Mouse (Mus musculus) gonadal fat pad, adult 2 months (tissue): Measurements from ENCODE around the gene Lsamp. TPM values are rescaled to one million over a fixed set of nuclear protein-coding genes. Genes with fewer than 3 reads are reported as not detected.

Experiments
- DNase-seq: peaks from one replicate; pipeline ENCODE4 v3.0.0-alpha.2; 2012; ENCODE audit warnings: low read depth
- polyA plus RNA-seq: library from polyadenylated mRNA; depleted of rRNA; stranded (reverse); fragments of >200 nt; gene quantifications from 2 replicates; pipeline ENCODE4 v1.2.3, GENCODE M21; 2012

Gene Lsamp
- polyA plus RNA-seq, 1 experiment: 0.22 TPM

GRCm38 (mm10) chr16:40656871-40657270 lies 672.7 kb downstream of the Lsamp start:
- DNase-seq: no peak

GRCm38 (mm10) chr16:40685531-40685930 lies 701.4 kb downstream of the Lsamp start:
- no peak for DNase-seq

GRCm38 (mm10) chr16:40692292-40692691 lies 708.1 kb downstream of the Lsamp start:
- no peak for DNase-seq

GRCm38 (mm10) chr16:40697253-40697652 lies 713.1 kb downstream of the Lsamp start:
- no peak for DNase-seq

GRCm38 (mm10) chr16:40708558-40708957 lies 724.4 kb downstream of the Lsamp start:
- DNase-seq: no peak

- DNase-seq: no peak
These were observed 725.4 kb downstream of the Lsamp start for GRCm38 (mm10) chr16:40709574-40709973.

GRCm38 (mm10) chr16:40710068-40710467 lies 725.9 kb downstream of the Lsamp start:
- no peak for DNase-seq

- DNase-seq: no peak
These were observed 726.3 kb downstream of the Lsamp start for GRCm38 (mm10) chr16:40710491-40710890.

GRCm38 (mm10) chr16:40713725-40714124 lies 729.6 kb downstream of the Lsamp start:
- DNase-seq: no peak

- DNase-seq: no peak
These were observed 754.9 kb downstream of the Lsamp start for GRCm38 (mm10) chr16:40739015-40739414.

GRCm38 (mm10) chr16:40739771-40740170 lies 755.6 kb downstream of the Lsamp start:
- DNase-seq: no peak

- DNase-seq: no peak
These were observed 756.1 kb downstream of the Lsamp start for GRCm38 (mm10) chr16:40740273-40740672.

- no peak for DNase-seq
These were observed 843.0 kb downstream of the Lsamp start for GRCm38 (mm10) chr16:40827191-40827590.

- no peak for DNase-seq
These were observed 847.4 kb downstream of the Lsamp start for GRCm38 (mm10) chr16:40831536-40831935.

- no peak for DNase-seq
These were observed 857.6 kb downstream of the Lsamp start for GRCm38 (mm10) chr16:40841765-40842164.

GRCm38 (mm10) chr16:40866733-40867132 lies 882.6 kb downstream of the Lsamp start:
- no peak for DNase-seq

GRCm38 (mm10) chr16:40878301-40878700 lies 894.1 kb downstream of the Lsamp start:
- DNase-seq: no peak

- no peak for DNase-seq
These were observed 897.8 kb downstream of the Lsamp start for GRCm38 (mm10) chr16:40881942-40882341.

- DNase-seq: no peak
These were observed 907.2 kb downstream of the Lsamp start for GRCm38 (mm10) chr16:40891338-40891737.

- DNase-seq: no peak
These were observed 913.7 kb downstream of the Lsamp start for GRCm38 (mm10) chr16:40897768-40898327.

GRCm38 (mm10) chr16:40907892-40908291 lies 923.7 kb downstream of the Lsamp start:
- no peak for DNase-seq

GRCm38 (mm10) chr16:40914141-40914540 lies 930.0 kb downstream of the Lsamp start:
- no peak for DNase-seq

GRCm38 (mm10) chr16:40930596-40930995 lies 946.4 kb downstream of the Lsamp start:
- no peak for DNase-seq

GRCm38 (mm10) chr16:40942266-40942665 lies 958.1 kb downstream of the Lsamp start:
- no peak for DNase-seq
